Mouse (Mus musculus) layer of hippocampus, adult 18-20 months (tissue): ENCODE data around the gene Atg2a. TPM values are rescaled to one million over a fixed set of nuclear protein-coding genes. Genes with fewer than 3 reads are reported as not detected.
"Not testable (repeated sequence)": the region's sequence is repeated elsewhere in the genome, so short reads cannot be mapped to it uniquely, and the experiment has no call there.

ENCODE experiments used
- DNase-seq, 2 experiments: peaks; one replicate each; pipeline ENCODE4 v3.0.0; 2022; ENCODE audit warnings: low spot score in 2 of 2
- total RNA-seq, 2 experiments: library from RNA; stranded (reverse); gene quantifications; 2 replicates each; pipeline ENCODE4 v1.2.3; 2021

Gene Atg2a
- total RNA-seq, 2 experiments from 2014 or later, result 34.0 to 34.2 TPM

DNA sequence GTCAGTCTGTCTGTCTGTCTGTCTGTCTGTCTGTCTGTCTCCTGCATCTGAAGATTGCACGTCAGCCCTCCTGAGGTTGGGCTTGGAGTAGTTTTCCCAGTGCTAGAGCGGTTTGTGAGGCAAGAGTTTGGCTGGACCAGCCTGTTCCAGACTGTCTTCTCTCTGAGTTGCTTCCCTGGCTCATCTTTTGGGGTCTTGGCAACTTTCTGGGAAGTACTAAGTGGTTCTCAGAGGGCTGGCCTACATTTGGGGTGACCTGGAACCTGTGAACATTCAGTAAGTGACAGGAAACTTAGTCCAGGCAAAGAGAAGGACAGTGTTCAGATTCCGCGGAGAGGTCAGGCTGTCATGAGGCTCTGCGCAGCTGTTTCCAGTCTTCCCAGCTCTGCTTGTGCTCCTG lies 50.8 kb downstream of the Atg2a start:
- no peak for DNase-seq

DNA sequence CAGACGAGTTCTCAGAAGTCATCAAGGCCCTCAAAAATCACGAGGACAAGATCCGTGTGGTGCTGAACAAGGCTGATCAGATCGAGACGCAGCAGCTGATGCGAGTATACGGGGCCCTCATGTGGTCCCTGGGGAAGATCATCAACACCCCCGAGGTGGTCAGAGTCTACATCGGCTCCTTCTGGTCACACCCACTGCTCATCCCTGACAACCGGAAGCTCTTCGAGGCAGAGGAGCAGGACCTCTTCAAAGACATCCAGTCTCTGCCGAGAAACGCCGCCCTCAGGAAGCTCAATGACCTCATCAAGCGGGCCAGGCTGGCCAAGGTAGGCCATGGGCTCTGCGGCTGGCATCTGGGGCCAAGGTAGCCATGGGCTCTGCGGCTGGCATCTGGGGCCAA lies 52.8 kb downstream of the Atg2a start:
- no peak for DNase-seq

- DNase-seq, result no peak
Observed at GRCm38 (mm10) chr19:6296551-6297210, 55.2 kb downstream of the Atg2a start.

DNA sequence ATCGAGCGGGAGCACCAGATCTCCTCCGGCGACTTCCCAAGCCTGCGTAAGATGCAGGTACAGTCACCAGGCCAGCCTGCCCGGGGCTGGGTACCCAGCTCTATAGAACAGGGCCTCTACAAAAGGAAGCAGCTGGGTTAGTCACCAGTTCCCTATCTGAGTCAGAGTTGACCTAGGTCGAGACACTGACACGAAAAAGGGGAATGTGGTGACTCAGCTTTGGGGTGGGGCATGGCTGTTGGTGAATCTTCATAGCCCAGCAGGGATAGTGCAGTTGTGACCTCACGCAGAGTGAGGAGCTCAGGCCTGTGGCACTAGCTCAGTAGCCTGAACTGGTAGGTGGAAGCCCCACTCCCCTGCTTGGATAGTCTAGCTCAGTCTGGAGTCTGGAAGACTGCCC lies 56.2 kb downstream of the Atg2a start:
- DNase-seq, result no peak

GRCm38 (mm10) chr19:6299003-6299402 lies 57.5 kb downstream of the Atg2a start:
- no peak for DNase-seq

DNA sequence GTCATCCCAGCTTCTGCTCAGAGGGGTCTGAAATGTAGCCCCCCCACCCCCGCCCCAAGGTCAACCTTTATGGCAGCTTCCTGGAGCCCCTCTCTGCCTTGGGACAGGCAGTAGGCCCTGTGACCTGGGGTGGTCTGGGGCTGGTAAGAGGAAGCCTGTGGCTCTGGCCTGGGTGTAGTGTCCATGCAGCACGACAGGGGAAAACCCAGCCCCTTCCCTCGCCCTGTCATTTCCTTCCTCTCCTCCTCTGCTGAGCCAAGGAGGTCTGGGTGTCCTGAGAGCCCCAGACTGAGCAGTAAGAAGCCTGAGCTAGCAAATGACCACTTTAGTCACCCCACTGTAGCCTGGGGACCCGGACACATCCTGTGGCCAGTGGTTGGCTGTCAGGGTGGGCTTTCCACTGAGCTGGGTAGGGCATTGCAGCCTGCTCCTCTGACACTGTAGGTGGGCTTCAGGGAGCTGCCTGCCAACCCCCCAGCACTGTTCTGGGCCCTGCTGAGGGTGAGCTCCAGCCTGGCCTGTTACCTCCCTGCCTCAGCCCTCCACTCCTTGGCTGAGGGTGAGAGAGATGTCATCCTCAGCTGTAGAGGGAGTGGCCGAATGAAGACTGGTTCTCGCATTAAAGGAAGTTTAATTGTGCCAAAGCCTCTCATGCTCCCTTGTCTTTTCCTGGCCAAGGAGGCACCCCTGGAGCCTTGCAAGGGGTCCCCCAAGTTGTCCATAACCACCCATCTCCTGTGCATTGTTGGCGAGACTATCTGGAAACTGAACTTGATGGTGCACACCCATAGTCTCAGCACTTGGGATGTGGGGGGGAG lies 58.2 kb downstream of the Atg2a start:
- no peak for DNase-seq

DNA sequence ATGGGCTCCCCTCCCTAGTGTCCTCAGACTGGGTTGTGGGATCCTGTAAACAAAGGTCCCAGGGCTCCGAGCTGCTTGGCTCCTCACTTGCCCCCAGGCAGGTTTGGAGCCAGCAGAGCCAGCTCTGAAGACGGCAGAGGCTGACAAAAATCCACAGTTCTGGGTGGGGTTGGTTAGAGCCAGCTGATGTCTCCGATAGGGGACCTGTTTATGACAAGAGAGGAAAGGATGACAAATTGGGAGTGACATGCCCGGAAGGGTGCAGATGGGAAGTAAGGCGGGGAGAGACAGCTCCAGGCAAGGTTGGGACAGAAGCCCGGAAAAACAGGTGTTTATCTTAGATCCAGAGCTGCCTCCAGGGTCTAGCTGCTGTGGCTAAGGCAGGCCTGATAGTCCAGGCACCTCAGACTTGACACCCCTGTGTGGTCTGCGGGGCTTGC lies 59.0 kb downstream of the Atg2a start:
- DNase-seq, result no peak

GRCm38 (mm10) chr19:6302114-6302513 lies 60.6 kb downstream of the Atg2a start:
- DNase-seq, result no peak

- DNase-seq, result peak; percentile 70 to 85
Observed at GRCm38 (mm10) chr19:6302522-6302921, 61.1 kb downstream of the Atg2a start.

DNA sequence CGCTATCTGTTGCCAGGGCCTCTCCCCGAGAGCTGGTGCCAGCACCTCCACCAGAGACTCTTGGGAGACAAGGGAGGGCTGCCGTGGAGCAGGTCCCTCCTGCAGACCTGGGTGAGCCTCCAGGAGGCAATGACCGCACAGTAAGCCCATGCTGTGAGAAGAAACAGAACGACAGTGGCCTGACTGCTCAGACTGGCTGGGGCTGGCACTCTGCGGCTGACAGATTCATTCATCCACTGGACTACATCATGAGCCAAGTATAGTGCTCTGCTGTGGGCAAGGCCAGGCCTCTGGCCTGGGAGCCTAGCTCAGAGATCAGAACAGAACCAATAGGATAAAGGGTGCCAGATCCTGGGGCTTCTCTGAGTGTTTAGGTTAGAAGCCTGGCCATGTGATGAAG lies 62.4 kb downstream of the Atg2a start:
- no peak for DNase-seq

- peak; percentile 84 to 89 for DNase-seq
Observed at GRCm38 (mm10) chr19:6304787-6305516, 63.5 kb downstream of the Atg2a start.

DNA sequence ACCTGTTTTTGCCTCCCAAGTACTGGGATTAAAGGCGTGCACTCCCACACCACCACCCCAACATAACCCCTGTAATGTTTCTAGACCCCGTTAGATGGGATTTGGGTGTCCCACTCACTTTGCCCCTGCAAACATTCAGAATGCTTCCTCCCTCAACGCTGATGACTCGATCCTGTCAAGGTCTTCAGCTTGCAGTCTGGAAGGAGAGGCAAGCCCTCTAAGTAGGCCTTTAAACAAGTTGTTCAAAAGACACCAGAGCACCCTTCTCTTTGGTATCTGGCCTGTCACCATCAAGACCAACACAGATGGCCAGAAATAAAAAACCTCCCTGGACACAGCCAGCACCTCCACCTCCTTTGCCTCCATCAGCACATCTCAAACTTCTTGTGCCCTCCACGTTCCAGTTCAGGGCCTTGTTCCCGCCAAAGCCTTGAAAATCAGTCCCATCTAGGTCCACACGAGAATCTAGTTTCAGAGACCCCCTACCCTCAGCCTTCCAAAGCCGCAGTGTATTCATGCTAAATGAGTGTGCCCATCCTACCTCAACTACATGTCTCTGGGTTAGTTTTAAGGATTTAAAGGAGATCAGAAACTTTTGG lies 64.1 kb downstream of the Atg2a start:
- DNase-seq, result no peak

DNA sequence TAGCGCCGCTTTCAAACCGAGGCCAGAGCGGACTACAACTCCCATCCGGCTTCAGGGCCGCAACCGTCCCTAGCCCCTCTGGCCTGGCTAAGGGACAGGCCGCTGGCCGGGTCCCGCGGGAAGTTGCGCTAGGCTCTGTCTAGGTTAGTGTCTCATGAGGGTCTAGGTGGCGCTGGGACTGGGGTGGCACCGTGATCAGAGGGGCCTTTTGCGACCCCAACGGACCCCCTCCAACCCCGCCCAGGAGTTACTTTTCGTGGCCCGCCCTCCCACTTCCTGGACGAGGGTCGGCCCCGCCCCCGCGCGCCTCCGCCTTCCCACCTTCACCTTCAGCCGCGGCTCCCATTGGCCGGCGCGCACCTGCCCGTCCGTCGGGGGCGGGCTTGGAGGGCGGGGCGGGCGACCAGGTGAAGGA lies 64.7 kb downstream of the Atg2a start, which contains the start of gene Cdc42bpg:
TSS of gene Cdc42bpg (plus strand) at position 320 of the 415 bp plus-strand sequence.
- no peak for DNase-seq

DNA sequence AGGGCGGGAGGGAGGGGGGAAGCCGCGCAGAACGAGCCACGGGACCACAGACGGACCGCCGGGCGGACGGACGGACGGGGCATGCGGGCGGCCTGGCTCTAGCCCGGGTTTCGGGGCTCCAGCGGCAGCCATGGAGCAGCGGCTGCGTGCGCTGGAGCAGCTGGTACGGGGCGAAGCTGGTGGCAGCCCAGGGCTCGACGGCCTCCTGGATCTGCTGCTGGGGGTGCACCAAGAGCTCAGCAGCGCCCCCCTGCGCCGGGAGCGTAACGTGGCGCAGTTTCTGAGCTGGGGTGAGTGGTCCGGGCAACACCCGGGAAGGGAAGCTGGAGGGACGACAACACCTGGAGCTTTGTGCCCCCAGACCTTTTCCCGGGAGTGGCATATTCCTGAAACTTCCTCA lies 65.1 kb downstream of the Atg2a start:
- DNase-seq, result peak in 1 of 2 experiments; percentile 46

DNA sequence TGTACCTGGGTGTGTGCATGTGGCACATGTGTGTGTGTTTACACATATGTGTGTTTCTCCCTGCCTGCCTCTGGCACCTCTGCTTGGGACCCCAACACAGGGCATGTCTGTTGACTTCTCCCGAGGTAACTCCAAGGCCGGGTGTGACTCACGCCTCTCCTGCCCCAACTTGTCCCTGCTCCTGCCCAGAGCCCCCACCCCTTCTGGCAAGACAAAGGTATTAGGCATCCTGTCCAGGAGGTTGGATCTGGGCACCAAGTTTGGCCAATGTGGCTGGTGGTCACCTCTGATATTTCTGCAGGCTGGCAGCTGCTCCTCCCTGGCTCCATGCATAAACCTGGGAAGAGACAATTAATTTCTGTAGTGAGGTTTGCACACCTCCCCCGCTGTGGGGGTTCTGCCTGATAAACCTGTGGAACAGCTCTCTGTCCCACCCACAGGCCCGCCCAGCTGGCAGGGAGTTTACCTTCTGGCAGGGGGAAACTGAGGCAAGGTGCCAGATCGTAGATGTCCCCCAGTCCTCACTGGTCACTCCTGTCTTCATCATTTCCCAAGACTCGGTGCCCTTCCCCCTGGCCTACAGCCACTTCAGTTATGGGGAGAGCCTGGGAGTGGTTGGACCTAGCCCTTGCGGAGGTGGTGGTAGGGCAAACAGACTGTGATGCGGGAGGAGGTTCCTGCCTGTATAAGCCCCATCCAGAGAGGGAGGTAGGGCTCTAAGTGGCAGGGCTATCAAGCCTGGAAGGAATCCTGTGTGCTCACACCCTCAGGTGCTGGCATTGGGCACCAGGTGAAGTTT lies 66.5 kb downstream of the Atg2a start:
- peak in 1 of 2 experiments; percentile 44 for DNase-seq

DNA sequence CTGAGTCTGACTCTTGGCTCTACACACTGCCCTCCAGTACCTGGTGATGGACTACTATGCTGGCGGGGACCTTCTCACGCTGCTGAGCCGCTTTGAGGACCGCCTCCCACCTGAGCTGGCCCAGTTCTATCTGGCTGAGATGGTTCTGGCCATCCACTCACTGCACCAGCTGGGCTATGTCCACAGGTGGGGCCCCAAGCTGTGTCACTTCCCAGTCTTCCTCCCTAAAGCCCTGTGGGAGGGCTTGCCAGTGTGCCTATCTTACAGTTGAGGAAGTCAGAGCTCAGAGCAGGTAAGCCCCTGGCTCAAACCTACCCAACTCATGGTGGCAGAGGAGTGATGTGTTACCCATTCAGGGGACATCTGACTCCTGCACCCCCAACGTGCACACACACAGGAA lies 68.7 kb downstream of the Atg2a start:
- no peak for DNase-seq

DNA sequence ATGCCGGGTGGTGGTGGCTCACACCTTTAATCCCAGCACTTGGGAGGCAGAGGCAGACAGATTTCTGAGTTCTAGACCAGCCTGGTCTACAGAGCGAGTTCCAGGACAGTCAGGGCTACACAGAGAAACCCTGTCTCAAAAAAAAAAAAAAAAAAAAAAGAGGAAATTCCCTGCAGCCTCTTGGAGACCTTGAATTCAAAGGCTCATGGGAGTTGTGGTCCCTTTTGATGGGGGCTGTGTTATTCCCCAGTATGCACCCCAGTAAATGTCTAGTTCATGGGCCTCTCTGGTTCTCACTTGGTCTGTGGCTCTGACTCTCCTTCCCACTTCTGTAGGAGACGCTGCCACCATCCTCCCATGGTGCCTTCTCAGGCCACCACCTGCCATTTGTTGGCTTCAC lies 70.3 kb downstream of the Atg2a start:
- DNase-seq, result not testable (repeated sequence)
